Mouse (Mus musculus): ENCODE measurements at regions not wholly inside any gene's neighbourhood (a gene's known extent, or its start where the extent isn't known, plus 50 kb on each side); places are given as distances from the start of the nearest gene placed in this dataset.
A peak's percentile ranks its signal among the peaks of the same experiment; 100 is the strongest.

DNA sequence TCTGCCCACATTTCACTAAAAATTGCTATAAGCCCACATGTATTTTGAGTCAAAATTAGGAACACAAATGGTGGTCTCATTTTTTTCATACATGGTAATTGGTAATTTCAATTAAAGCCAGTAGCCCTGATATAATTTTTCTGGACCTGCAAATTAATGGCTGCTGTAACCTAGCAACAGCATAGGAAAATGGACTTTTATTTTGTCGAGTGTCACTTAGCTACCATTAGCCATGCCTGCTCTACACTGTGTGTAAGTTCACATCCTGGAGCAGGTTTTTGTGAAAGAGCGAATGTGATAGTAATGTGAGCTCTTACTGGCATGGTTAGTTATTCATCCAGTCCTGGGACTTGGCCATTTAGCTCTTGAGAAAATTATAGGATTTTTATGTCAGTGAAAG is 285.6 kb downstream of the Cmpk2 start:
- Histone ChIP-seq H3K9me3 (ENCODE audit: control insufficient read depth, low read length) (no peaks in the 10 kb centered on the region), H3K4me3 (ENCODE audit: low read depth, low read length) (no peak overlapping the region), H3K9ac (ENCODE audit: low read depth, low read length) (no peak overlapping the region), H3K27ac (replicated peaks; ENCODE audit: low read depth, low read length) (no peak overlapping the region), H3K4me2 (ENCODE audit: low read depth, low read length) (no peak overlapping the region), H3K36me3 (ENCODE audit: control insufficient read depth, insufficient read depth, low read length) (no peaks in the 10 kb centered on the region), H3K27me3 (replicated peaks; ENCODE audit: control insufficient read depth, insufficient read depth, low read length) (no peaks in the 10 kb centered on the region), H3K4me1 (ENCODE audit: control insufficient read depth, insufficient read depth, low read length) (no peaks in the 10 kb centered on the region)
- DNase-seq (ENCODE audit: low spot score) (no peak), ATAC-seq (ENCODE audit: low read depth) (no peak)
- 74% methylated on average over 2 of the region's 2 CpGs for WGBS

DNA sequence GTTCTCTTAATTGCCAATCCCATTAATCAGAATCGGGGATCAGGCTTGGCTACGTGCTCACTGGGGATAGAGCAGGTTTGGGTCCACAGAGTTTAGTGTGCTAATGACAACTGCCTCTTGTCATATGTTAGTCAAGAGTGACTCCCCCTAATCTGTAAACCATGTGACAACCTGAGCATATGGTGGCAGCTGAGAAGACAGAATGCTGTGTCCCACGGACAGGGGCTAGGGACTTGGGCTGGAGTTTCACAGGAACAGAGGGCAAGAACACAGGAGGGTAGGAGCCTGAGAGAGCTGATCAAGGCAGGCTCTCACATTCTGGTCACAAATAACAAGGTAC is 265.5 kb downstream of the Cmpk2 start:
- H3K27ac ChIP-seq (replicated peaks; ENCODE audit: low read depth, low read length), result no peak overlapping the region
- DNase-seq (ENCODE audit: low spot score) (peak; percentile 22), ATAC-seq (ENCODE audit: low read depth) (peak; percentile 53; the same call in 1 of the 2 replicates)
- no peak overlapping the region for H3K9ac ChIP-seq (ENCODE audit: low read depth, low read length)
- H3K4me3 ChIP-seq (ENCODE audit: low read depth, low read length), result no peak overlapping the region
- no peaks in the 10 kb centered on the region for H3K27me3 ChIP-seq (replicated peaks; ENCODE audit: control insufficient read depth, insufficient read depth, low read length)
- 46% methylated on average over 3 of the region's 3 CpGs for WGBS
- no peaks in the 10 kb centered on the region for H3K4me1 ChIP-seq (ENCODE audit: control insufficient read depth, insufficient read depth, low read length)
- no peaks in the 10 kb centered on the region for H3K36me3 ChIP-seq (ENCODE audit: control insufficient read depth, insufficient read depth, low read length)
- no peak overlapping the region for H3K4me2 ChIP-seq (ENCODE audit: low read depth, low read length)
- no peaks in the 10 kb centered on the region for H3K9me3 ChIP-seq (ENCODE audit: control insufficient read depth, low read length)

DNA sequence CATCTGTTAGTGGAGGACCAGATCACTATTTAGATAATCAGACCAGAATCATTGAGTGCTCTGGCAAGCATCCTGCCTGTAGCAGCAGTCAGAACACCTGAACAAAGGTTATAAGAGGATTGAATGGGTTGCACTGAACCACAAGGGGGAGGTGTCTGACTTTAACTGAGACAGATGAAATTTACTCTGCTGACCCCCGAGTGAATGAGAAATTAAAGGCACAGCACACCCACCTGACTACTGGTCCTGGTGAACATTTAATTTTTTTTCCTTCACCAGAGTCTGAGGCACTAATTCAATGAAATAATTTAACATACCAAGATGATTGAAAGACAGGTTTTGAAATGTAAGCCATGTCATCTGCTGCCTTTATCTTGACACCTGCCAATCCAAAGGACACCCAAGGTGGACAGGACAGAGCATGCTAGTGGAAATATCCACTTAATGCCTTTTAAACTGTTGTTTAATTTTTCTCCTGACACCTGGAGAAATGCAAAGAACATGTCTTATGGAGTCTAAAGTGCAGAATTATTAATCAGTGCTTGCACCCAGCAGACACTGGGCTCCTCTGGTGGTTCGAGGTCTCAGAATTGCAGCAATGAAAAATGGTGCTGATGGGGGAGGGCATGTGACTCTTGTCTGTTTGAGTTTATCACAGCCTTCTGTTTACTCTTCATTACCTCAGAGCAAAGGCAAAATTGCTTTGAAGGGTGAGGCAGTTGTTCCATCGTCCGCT is 265.0 kb downstream of the Cmpk2 start:
- DNase-seq (ENCODE audit: low spot score) (peak; percentile 66), ATAC-seq (ENCODE audit: low read depth) (no peak; the same call in 1 of the 2 replicates)
- WGBS, result 38% methylated on average over 4 of the region's 4 CpGs

DNA sequence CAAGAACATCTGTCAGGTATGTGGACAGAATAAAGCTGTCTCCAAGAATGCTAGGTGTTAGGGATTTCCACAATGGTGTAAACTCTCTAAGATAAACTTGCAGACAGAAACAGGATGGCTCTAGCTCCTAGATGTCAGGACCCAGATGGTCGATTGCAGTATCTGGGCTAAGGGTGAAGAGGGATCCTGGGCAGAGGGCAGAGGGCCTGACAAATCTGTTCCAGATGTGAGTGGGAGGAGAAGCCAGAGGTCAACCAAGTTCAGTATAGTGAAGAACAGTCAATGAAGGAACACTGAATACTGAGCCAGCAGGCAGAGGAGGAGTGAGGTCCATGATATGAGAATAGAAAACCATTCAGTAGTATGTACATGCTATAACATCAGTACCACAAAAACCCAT is 254.4 kb downstream of the Cmpk2 start:
- ATAC-seq (ENCODE audit: low read depth) (no peak), DNase-seq (ENCODE audit: low spot score) (no peak)
- H3K4me1 ChIP-seq (ENCODE audit: control insufficient read depth, insufficient read depth, low read length), result no peaks in the 10 kb centered on the region
- no peaks in the 10 kb centered on the region for H3K27me3 ChIP-seq (replicated peaks; ENCODE audit: control insufficient read depth, insufficient read depth, low read length)
- H3K9me3 ChIP-seq (ENCODE audit: control insufficient read depth, low read length), result no peaks in the 10 kb centered on the region
- H3K9ac ChIP-seq (ENCODE audit: low read depth, low read length), result no peak overlapping the region
- no peak overlapping the region for H3K4me2 ChIP-seq (ENCODE audit: low read depth, low read length)
- H3K27ac ChIP-seq (replicated peaks; ENCODE audit: low read depth, low read length), result no peak overlapping the region
- no peaks in the 10 kb centered on the region for H3K36me3 ChIP-seq (ENCODE audit: control insufficient read depth, insufficient read depth, low read length)
- 27% methylated on average over 1 of the region's 1 CpGs for WGBS
- no peak overlapping the region for H3K4me3 ChIP-seq (ENCODE audit: low read depth, low read length)

More for the DNA sequence above, 265.0 kb downstream of the Cmpk2 start:
- H3K4me1 ChIP-seq (ENCODE audit: control insufficient read depth, insufficient read depth, low read length), result no peaks in the 10 kb centered on the region
- no peak overlapping the region for H3K4me2 ChIP-seq (ENCODE audit: low read depth, low read length)
- H3K27me3 ChIP-seq (replicated peaks; ENCODE audit: control insufficient read depth, insufficient read depth, low read length), result no peaks in the 10 kb centered on the region
- no peak overlapping the region for H3K4me3 ChIP-seq (ENCODE audit: low read depth, low read length)
- no peaks in the 10 kb centered on the region for H3K36me3 ChIP-seq (ENCODE audit: control insufficient read depth, insufficient read depth, low read length)
- no peak overlapping the region for H3K27ac ChIP-seq (replicated peaks; ENCODE audit: low read depth, low read length)
- H3K9me3 ChIP-seq (ENCODE audit: control insufficient read depth, low read length), result no peaks in the 10 kb centered on the region
- H3K9ac ChIP-seq (ENCODE audit: low read depth, low read length), result no peak overlapping the region

DNA sequence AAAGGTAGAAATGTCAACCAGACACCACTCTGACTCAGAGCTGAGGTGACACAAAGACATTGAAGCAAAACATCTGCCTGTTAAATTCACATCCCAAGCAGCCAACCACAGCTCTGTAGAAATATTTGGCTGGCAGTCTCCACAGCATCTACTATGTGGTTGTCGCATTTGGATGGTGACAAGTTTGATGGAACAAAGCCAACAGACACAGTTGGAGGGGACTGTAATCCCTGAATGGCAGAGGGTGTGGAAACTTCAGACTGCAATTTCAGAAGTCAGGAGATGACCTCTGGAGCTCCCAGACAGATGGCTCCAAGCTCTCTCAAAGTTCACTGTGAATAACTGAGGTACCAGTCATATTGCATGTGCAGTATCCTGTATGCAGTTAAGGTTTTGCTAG is 229.8 kb downstream of the Cmpk2 start:
- Histone ChIP-seq H3K27ac (replicated peaks; ENCODE audit: low read depth, low read length) (no peak overlapping the region), H3K27me3 (replicated peaks; ENCODE audit: control insufficient read depth, insufficient read depth, low read length) (no peaks in the 10 kb centered on the region), H3K4me3 (ENCODE audit: low read depth, low read length) (no peak overlapping the region), H3K36me3 (ENCODE audit: control insufficient read depth, insufficient read depth, low read length) (no peaks in the 10 kb centered on the region), H3K4me2 (ENCODE audit: low read depth, low read length) (no peak overlapping the region), H3K4me1 (ENCODE audit: control insufficient read depth, insufficient read depth, low read length) (no peaks in the 10 kb centered on the region), H3K9ac (ENCODE audit: low read depth, low read length) (no peak overlapping the region), H3K9me3 (ENCODE audit: control insufficient read depth, low read length) (peaks cover 10% of the 10 kb centered on the region)
- ATAC-seq (ENCODE audit: low read depth), result no peak
- 50% methylated on average over 1 of the region's 1 CpGs for WGBS
- DNase-seq (ENCODE audit: low spot score), result peak; percentile 25

DNA sequence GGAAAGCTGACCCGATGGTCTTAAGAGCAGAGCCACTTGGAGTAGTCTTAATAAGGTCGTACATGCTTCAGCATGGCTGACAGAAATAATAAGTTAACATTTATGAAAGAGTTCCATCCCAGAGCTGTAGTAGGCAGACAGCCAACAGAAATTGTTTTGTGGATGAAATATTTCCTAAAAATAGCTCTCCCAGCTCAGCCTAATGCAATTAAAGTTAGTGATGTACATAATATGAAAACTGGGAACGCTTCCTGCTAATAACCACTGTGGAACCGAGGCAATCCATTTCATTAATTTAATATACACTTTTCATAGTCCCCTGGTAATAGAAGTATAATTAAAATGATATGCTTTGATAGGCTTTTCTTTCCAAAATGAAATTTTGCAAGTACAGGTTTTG is 219.0 kb downstream of the Cmpk2 start:
- H3K27ac ChIP-seq (replicated peaks; ENCODE audit: low read depth, low read length), result no peak overlapping the region
- ATAC-seq (ENCODE audit: low read depth) (no peak), DNase-seq (ENCODE audit: low spot score) (peak; percentile 73)
- no peak overlapping the region for H3K4me3 ChIP-seq (ENCODE audit: low read depth, low read length)
- H3K9ac ChIP-seq (ENCODE audit: low read depth, low read length), result no peak overlapping the region
- no peak overlapping the region for H3K4me2 ChIP-seq (ENCODE audit: low read depth, low read length)
- H3K4me1 ChIP-seq (ENCODE audit: control insufficient read depth, insufficient read depth, low read length), result peaks cover 5% of the 10 kb centered on the region; the same call in 1 of the 2 replicates
- no peaks in the 10 kb centered on the region for H3K36me3 ChIP-seq (ENCODE audit: control insufficient read depth, insufficient read depth, low read length)
- WGBS, result 51% methylated on average over 4 of the region's 4 CpGs
- H3K9me3 ChIP-seq (ENCODE audit: control insufficient read depth, low read length), result no peaks in the 10 kb centered on the region
- no peaks in the 10 kb centered on the region for H3K27me3 ChIP-seq (replicated peaks; ENCODE audit: control insufficient read depth, insufficient read depth, low read length)

DNA sequence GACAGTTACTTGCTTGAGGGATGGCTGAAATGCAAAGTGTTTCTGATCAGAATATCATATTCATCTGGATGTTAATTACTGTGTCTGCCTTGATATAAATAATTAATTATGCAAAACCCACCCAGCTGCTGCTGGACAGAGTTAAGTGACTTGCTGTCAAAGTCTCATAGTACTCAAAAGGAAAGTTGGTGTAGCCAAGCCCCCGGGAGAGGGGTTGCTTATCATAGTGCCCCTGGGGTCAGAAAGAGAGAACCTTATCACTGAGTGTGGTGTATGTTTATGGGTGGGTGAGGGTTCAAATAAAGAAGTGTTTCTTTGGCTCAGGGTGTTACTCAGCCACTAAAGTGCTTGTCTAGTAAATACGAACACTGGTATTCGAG is 211.6 kb downstream of the Cmpk2 start:
- Histone ChIP-seq H3K27ac (replicated peaks; ENCODE audit: low read depth, low read length) (no peak overlapping the region), H3K9ac (ENCODE audit: low read depth, low read length) (no peak overlapping the region), H3K4me3 (ENCODE audit: low read depth, low read length) (no peak overlapping the region), H3K4me2 (ENCODE audit: low read depth, low read length) (no peak overlapping the region), H3K9me3 (ENCODE audit: control insufficient read depth, low read length) (no peaks in the 10 kb centered on the region), H3K27me3 (replicated peaks; ENCODE audit: control insufficient read depth, insufficient read depth, low read length) (no peaks in the 10 kb centered on the region), H3K36me3 (ENCODE audit: control insufficient read depth, insufficient read depth, low read length) (no peaks in the 10 kb centered on the region), H3K4me1 (ENCODE audit: control insufficient read depth, insufficient read depth, low read length) (no peaks in the 10 kb centered on the region)
- no peak for ATAC-seq (ENCODE audit: low read depth)
- no peak for DNase-seq (ENCODE audit: low spot score)
- WGBS, result 79% methylated on average over 3 of the region's 3 CpGs

DNA sequence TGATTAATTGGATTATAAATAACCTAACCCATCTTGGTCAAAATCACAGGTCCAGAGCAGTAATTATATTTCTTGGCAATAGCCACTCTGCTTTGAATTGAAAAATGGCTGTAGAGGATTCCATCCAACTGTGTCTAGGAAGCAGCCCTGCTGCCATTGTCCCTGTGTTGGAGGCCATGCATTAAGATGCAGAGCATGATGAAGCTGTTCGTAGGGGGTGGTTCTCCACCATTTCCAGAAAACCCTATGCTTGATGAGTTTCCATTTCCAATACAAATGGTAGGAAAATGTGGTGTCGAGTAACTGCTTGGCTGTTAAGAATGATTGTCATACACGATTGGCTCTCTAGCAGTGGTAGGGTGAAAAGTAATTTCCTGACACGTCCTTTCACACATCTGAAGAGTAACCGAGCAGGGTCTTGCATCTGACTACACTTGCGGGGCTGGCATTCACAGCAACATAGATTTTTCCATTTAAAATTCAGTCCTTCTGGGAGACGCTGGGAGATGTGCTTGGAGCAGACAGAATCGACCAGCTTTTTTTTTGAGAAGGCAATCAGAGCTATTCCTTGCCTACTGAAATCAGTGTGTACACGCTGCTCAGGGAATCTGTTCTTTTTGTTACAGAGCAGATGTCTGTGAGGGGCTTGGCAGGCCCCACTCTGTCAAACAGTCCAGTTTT is 211.0 kb downstream of the Cmpk2 start:
- Histone ChIP-seq H3K9me3 (ENCODE audit: control insufficient read depth, low read length) (no peaks in the 10 kb centered on the region), H3K27ac (replicated peaks; ENCODE audit: low read depth, low read length) (no peak overlapping the region), H3K4me2 (ENCODE audit: low read depth, low read length) (no peak overlapping the region), H3K4me3 (ENCODE audit: low read depth, low read length) (no peak overlapping the region), H3K36me3 (ENCODE audit: control insufficient read depth, insufficient read depth, low read length) (no peaks in the 10 kb centered on the region), H3K9ac (ENCODE audit: low read depth, low read length) (no peak overlapping the region), H3K27me3 (replicated peaks; ENCODE audit: control insufficient read depth, insufficient read depth, low read length) (no peaks in the 10 kb centered on the region), H3K4me1 (ENCODE audit: control insufficient read depth, insufficient read depth, low read length) (no peaks in the 10 kb centered on the region)
- no peak for ATAC-seq (ENCODE audit: low read depth)
- no peak for DNase-seq (ENCODE audit: low spot score)
- WGBS, result 56% methylated on average over 9 of the region's 9 CpGs

DNA sequence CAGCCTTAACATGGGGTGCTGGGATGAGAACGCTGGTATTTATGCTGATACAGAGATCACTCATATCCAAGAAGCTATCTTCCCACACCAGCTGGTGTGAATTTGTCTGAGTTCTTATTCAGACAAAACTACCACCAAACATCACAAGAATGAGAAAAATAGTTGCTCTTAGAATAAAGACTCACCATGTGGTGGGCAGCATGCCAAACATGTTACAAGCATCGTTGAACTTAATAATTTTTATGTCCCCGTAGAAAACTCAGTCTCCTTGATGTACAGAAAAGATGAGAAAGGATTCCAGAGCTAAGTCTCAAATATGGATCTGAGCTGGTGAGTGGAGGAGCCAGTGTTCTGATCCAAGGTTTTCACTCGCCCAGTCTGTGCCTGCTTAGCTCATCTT is 196.5 kb downstream of the Cmpk2 start:
- ATAC-seq (ENCODE audit: low read depth) (no peak), DNase-seq (ENCODE audit: low spot score) (peak; percentile 68)
- Histone ChIP-seq H3K9ac (ENCODE audit: low read depth, low read length) (no peak overlapping the region), H3K4me2 (ENCODE audit: low read depth, low read length) (no peak overlapping the region), H3K27ac (replicated peaks; ENCODE audit: low read depth, low read length) (no peak overlapping the region), H3K9me3 (ENCODE audit: control insufficient read depth, low read length) (no peaks in the 10 kb centered on the region), H3K36me3 (ENCODE audit: control insufficient read depth, insufficient read depth, low read length) (no peaks in the 10 kb centered on the region), H3K27me3 (replicated peaks; ENCODE audit: control insufficient read depth, insufficient read depth, low read length) (no peaks in the 10 kb centered on the region), H3K4me3 (ENCODE audit: low read depth, low read length) (no peak overlapping the region), H3K4me1 (ENCODE audit: control insufficient read depth, insufficient read depth, low read length) (no peaks in the 10 kb centered on the region)
- WGBS, result 48% methylated on average over 4 of the region's 4 CpGs
